Mouse (Mus musculus): ENCODE measurements around the gene Rbm45.
A peak's percentile ranks its signal among the peaks of the same experiment; 100 is the strongest.

Rbm45 gene

DNA sequence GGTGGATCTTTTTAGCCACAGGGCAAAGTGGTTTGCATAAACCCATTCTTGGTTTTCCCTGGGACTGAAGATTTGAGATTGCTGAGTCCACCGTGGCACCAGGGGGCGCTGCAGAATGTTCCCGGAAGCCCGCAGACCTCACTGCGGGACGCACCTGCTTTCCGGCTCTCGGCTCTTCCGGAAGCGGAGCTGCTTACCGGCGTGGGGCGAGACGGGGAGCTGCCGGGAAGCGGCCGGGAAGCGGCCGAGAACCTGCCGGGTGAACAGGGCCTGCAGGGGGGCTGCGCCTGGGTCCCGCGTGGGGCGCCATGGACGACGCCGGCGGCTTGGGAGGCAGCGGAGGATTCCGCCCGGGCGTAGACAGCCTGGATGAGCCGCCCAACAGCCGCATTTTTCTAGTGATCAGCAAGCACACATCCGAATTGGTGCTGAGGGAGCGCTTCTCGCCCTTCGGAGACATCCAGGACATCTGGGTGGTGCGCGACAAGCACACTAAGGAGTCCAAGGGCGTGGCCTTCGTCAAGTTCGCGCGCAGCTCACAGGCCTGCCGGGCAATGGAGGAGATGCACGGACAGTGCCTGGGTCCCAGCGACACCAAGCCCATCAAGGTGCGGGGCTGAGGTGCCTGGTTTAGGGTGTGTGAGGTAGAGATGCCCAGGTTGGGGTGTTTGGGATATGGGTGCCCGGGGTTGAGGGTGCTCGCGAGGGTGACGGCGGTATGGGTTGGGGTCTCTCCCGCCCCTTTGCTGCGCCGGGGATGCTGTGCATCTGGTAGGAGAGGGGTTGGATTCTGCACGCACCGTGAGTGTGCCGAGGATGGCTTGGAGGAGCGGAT, at the start of gene Rbm45:
Gene Rbm45, plus strand, starts transcription at position 164 of the 835 bp plus-strand sequence.
- DNase-seq (ENCODE audit: low spot score), result peak; percentile 82

DNA sequence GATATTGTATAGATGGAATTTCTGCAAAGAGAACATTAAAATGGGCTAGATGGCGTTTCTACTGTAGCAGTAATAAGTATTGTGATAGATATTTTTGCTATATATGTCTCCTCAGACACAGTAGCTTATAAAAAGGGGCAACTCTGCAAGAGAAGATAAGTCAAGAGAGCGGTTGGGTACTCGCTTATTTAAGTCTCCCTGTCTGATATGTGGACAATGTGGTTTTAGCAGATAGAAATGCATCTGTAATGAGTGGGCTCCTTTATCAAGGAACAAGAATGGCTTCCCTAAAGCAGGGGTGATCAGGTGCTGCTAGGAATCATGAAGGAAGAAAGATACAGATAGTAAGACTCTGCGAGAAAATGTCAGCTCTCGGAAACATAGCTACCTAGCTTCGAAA, 49.4 kb upstream of the Rbm45 start:
- no peak for DNase-seq (ENCODE audit: low spot score)

DNA sequence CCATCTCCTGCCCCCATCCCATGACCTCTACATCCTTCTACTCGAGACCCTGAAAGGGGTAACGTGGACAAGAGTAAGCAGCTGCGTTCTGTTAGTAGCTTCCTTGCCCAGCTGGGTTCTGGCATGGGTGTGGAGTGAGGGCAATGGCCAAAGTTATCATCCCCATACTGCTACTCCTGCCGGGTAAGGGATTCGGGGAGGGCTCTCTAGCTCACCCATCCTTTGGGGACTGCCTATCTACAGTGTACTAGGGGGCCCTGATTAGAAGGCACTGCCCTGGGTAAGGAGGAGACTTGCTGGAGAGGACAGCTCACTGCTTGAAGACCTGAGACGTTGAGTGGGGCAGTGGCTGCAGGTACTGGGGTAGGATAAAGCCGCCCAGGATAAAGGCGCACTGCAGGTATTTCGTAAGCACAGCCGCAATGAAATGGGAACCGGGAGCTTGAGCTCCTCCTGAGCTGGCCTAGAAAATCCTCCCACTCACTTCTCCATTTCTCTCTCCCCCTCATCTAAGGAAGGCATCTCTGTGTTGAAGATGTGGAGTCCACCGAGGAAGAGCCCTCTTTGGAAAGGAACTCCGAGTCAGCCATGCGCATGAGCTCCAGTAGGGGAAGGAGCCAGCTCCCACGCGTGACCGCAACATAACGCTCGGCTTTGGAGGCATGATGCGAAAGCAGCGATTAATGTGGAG, 46.5 kb upstream of the Rbm45 start:
- DNase-seq (ENCODE audit: low spot score), result no peak

DNA sequence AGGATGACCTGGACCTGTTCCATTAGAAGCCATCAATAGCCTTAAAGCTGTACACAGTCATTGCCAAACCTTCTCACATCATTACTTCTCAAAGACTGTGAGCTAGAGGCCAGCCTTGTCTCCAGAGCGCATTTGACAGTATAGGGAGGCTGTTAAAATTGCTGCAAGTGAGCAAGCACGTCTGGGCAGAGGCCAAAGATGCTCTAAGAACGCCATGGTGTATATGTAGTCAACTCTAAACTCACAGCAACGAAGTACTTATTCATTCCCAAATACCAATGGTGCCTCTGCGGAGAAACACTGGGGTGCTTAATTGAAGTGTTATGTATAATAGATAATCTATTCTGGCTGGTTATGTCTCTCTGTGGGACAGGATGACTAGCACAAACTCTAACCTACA, 45.3 kb upstream of the Rbm45 start:
- no peak for DNase-seq (ENCODE audit: low spot score)

DNA sequence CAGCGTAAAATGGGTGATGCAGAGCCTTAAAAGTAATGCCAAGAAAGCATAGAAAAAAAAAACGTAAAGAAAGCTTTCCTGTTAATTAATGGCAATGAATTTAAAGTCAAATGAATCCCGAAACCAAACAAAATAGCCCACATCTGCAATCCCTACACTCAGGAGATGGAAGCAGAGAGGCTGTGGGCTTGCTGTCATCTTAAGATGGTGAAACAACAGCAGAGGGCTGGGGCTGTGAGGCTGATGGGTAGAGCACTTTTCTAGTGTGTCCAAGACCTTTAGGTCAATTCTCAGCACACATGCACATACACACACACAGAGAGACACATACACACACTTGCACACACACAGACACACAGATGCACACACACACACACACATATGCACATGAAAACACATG, 43.6 kb upstream of the Rbm45 start:
- no peak for DNase-seq (ENCODE audit: low spot score)

DNA sequence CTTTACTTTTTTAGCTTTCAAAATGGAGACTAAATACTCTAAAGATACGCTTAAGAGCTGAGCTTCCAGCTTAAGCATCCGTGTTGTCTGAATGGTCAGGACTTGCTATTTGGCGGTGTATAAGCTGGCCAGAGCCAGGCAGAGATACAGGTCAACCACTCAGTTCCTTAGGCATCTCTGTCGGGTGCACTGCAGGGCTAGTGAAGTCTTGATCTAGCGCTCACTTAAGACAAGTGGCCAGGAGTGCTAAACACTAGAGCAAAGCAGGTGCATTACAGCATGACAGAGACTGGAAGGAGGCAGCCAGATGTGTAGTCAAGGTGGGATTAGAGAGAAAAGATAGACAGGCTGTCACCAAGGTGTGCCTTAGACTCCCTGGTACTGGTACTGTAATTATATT, 39.7 kb upstream of the Rbm45 start:
- DNase-seq (ENCODE audit: low spot score), result no peak

DNA sequence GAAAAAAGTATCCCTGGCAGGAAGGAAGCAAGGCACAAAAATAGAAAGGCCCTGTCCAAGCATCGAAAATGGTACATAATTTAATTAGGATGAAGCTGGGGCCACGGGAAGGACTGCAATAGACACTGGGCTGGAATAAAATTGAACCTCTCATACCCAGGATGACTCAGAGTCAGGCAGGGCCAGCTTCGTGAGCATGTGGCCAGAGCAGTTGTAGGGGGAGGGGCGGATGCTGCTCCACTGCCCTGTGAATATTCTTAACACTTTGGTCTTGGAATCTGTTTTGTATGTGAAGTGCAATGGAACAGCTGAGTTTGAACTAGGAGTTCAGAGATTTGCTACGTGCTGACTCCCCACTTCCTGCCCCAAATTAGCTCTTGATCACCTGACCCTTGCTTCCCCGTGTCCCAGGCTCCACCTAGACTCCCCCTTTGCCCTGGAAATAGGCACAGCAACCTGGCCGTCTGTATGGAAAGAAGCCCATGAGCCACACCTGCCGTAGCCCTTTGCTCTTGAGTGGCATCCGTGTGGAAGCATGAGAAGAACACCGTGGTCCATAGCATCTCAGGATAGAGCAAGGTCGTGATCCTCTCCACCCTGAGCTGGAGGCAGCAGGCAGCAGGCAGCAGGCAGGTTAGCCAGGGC, 37.5 kb upstream of the Rbm45 start:
- DNase-seq (ENCODE audit: low spot score), result no peak

DNA sequence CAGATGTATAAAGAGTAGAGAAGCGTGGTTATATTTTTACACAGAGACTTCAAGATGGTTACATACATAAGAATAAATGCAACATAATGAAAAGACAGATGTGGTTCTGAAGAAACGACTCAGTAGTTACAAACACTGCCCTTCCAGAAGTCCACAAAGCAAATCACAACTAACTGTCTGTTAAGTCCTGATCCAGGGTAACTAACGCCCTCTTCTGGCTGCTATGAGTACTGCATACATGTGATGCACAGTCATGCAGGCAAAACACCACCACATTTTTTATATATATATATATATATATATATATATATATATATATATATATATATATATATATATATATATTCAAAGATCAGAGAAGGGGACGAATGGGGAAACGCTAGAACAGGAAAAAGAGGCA, 35.2 kb upstream of the Rbm45 start:
- no peak for DNase-seq (ENCODE audit: low spot score)

DNA sequence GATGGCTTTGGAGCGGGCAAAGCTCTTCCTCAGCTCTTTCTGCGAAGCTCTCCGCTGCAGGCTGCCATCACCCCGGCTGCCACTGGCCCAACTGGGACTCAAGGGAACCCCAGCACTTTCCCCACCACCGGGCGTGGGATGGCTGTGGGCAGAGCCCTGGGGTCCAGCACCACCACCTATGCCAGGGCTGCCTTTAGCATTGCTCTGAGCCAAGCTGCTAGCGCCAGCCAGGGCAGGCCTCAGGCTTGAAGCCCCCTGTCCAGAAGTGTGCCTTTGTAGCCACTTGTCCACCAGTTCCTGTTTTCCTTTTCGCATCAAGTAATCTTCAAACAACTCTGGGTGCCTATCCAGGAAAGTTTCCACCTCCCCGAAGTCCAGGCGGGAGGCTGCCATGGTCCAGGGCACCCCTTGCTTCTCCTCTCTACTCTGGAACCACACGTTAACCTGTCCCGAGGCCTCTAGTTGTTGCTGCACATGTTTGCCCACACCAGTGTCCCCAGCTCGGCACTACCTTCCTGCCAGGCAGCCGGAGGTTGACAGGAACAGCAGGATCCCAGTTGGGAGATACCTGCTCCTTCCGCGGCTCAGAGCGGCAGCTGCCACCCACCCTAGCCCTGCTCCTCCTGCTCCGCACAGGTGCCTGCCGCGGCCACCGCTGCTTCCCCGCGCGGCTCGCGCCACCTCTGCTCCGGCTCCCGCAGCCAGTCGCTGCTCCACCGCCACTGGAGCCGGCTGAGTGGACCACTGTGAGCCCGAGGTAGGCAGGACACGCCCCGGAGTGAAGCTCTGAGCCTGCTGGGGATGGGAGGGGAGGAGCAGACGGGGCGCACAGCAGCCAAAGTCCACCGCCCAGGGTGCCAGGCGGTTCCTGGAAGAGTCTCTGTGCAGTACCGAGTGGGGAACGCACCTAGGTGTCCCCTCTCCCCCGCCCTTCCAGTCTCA, 31.3 kb upstream of the Rbm45 start, which contains the start of gene Pde11a:
Gene Pde11a, minus strand, starts transcription at position 560 of the 942 bp plus-strand sequence.
- peak; percentile 5 for DNase-seq (ENCODE audit: low spot score)

DNA sequence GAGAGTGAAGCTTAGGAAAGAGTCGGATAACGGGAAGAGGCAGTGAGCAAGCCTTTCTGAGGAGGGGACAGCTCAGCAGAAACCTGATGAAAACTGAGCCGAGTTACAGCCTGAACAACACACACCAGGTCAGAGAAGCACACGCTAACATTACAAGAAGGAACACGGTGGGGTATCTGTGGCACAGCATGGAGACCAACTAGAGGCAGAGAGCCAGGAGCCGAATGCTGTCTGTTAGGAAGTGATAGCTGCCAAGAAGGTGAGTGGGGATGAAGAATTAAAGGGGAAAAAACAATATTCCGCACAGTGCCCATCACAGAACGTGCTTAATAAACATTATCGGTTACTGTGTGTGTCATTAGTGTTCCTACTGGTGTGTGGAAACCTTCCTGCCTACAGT, 27.6 kb upstream of the Rbm45 start:
- DNase-seq (ENCODE audit: low spot score), result no peak

DNA sequence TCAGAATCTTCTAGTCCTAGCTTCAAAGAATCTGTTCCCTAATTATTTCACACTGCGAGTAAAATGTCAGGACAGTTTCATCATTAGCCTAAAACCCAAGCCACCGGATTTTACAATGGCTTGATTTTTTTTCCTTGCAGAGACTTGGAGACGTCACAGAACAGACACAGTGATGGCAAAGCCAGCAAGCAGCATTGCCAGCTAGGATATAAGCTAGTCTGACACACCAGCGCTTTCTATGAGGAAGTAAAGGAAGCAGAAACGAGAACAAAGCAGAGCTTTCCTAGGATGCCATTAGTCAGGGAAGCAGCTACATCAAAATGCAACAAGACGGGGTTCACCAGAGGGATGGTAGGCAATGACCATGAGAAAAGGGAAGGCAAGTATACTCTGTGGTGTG, 21.9 kb upstream of the Rbm45 start:
- no peak for DNase-seq (ENCODE audit: low spot score)

DNA sequence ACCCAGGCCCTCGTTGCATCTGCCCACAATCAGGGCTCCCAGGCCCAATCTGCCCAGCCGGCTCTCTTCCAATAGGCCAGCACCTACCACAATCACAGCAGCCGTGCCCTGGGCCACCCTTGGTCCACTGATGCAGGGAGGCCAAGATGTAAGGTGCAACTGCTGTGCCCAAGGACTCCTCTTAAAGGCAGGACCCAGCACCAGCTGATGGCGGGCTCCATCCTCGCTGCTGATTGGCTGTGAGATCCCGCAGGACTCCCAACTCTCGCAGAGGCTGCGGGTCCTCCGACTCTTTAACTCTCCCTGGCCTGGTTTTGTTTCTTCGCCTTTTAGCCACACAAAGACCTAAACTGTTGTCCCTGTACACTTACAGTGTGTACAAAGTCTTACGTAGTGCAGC, 9.6 kb upstream of the Rbm45 start, which contains the start of gene Cyct:
Gene Cyct, minus strand, starts transcription at position 225 of the 400 bp plus-strand sequence.
- no peak for DNase-seq (ENCODE audit: low spot score)

DNA sequence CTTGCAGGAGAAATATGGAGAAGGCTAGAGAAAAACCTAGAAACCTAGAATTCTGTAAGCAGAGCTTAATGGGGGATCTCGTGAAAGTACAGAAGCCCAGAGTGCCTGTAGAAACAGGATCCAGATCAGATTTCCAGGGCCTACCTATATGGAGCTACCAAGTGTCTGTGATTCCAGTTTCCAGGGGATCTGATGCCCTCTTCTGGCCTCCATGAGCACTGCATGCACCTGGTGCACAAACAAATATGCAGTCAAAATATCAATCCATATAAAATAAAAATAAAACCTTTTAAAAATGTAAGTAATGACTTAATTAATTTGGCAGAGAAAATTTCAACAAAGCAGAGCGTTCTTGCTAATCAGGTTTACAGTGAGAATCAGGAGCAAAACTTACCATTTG, 7.7 kb upstream of the Rbm45 start:
- no peak for DNase-seq (ENCODE audit: low spot score)

DNA sequence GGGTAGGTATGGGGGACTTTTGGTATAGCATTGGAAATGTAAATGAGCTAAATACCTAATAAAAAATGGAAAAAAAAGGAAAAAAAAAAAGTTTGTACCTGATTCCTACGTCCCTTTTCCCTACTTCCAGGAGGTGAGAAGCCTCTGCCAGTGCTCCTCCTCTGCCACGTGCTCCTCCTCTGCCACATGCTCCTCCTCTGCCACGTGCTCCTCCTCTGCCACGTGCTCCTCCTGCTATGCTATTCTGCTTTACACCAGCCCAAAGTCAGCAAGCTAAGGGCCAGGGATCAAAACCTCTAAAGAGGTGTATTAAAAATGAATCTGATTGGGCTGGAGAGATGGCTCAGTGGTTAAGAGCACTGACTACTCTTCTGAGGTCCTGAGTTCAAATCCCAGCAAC, 4.0 kb upstream of the Rbm45 start:
- DNase-seq (ENCODE audit: low spot score), result no peak

DNA sequence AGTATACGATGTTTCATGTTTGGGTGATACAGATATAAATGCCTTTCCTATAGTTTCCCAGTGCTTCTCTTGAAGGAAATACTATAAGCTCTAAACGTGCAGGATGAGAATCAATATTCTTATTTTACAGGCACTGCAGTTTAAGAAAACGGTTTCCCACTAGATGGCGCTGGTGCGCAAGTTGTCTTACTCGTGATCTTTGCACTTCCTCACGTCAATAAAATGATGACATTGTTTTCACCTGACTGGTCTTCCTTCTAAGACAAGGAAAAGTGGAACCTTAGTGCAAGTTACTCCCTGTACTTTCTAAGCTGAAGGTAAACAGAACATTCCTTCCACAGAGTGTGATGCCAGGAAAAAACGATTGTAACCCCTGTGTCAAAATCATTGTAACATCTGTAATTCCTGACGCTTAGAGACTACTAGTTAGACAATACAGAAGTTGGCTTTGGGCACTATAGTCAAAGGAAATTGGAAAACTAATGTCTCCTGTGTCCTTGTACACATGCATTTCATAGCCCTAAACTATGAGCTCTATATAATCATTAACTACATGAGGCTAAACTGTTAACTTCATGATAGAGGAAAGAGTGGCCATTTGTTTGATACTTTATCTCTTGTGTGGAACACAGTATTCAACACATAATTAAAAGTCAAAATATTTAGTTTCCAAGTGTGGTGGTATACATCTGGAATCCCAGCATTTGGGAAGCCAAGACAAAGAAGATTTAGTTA, 2.4 kb upstream of the Rbm45 start:
- peak; percentile 72 for DNase-seq (ENCODE audit: low spot score)

DNA sequence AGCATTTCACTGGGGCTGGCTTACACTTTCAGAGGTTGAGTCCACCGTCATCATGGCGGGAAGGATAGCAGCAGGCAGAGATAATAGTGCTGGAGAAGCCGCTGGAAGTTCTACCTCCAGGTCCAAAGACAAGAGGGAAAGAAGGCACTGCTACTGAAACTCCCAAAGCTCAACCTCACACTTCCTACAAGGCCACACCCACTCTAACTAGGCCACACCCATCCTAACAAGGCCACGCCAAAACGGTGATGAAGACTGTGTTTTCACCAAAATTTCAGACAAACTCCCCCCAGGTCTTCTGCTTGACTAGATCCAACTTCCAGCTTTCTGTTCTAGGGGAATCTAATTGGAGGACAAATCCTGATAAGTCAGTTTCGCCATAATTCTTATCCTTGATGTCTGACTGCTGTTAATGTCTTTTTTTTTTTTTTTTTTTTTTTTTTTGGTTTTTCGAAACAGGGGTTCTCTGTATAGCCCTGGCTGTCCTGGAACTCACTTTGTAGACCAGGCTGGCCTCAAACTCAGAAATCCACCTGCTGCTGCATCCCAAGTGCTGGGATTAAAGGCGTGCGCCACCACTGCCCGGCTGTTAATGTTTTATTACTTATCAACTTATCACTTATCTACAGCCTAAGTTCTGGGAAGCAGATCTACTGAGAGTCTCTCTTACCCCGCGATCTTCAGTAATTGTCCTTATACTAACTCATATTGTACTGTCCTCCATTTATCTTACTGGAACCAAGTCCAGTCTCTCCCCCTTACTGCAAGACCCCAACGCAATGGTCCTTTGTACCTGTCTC, 723 bp upstream of the Rbm45 start:
- no peak for DNase-seq (ENCODE audit: low spot score)

DNA sequence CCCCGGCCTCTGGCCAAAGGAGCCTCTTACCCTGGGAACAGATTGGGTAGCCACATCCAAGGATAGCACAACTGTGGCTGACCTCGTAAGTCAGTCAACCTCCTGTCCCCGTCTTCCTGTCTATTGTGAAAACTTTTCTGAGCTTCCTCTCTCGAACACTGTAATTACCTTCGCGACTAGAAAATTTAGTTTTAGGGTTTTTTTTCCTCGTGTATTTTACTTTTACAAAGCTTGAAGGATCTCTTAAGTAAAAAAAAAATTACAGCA, 805 bp downstream of the Rbm45 start:
- DNase-seq (ENCODE audit: low spot score), result no peak

DNA sequence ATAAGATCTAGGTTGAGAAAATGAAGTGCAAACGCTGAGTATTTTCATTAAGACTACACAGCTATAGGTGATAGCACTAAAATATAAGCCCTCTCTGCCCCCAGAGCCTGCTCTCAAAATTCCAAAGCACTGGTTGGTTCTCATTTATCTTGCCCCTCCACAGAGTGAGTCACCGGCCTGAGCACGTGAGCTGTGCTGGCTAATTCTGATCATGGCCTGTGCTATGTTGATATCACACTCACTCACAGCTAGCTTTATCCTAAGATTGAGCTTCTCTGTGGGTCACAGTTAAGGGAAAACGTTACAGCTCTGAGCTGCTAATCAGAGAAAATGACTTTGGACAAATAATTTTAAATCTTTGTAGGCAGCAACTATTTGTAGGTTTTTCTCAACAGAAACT, 2.5 kb downstream of the Rbm45 start:
- no peak for DNase-seq (ENCODE audit: low spot score)

DNA sequence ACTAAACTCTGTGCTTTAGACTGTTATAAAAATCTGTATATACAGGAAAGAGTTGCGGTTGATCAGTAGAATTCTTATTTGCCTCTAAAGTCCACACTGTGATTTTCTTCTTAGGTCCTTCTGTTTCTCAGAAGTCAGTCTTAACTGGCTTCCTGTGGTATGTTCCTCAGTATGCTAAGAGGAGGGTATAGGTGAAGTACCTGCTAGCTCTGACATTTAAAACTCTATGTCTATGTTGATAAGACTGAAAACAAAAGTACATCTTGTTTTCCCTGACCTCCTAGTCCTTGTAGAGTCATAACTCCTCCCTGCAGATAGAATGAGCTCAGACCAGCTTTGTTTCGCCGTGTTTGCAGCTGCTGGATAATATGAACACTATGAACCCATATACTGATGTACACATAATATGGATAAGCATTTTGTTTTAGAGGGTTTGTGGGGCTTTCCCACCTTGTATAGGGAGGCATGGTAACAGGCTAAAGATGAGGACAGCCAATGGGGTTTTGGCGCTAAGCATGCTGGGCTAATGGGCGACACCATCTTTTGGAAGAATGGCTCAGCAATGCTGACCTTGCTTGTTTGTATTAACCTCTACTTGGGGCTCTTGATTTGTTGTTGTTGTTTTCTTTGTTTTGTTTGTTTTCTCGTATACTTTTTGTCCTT, 4.9 kb downstream of the Rbm45 start:
- no peak for DNase-seq (ENCODE audit: low spot score)

DNA sequence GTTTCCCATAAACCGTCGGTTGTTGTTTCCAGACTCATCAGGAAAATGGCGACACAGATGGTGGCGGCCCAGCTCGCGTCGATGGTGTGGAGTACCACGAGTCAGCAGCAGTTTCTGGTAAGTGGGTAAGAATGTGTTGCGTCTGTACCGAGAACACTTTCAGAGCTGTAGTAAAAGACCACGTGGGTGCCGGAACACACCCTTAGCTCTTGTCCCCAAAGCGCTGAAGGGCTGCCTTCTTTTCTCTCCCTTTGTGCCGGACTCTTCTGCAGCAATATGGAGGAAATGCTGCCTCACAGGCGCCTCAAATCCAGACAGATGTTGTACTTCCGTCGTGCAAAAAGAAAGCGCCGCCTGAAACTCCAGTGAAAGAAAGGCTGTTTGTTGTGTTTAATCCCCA, 8.9 kb downstream of the Rbm45 start:
- no peak for DNase-seq (ENCODE audit: low spot score)
